Mouse (Mus musculus): ENCODE data around the gene Gdpd3.

Gene Gdpd3

DNA sequence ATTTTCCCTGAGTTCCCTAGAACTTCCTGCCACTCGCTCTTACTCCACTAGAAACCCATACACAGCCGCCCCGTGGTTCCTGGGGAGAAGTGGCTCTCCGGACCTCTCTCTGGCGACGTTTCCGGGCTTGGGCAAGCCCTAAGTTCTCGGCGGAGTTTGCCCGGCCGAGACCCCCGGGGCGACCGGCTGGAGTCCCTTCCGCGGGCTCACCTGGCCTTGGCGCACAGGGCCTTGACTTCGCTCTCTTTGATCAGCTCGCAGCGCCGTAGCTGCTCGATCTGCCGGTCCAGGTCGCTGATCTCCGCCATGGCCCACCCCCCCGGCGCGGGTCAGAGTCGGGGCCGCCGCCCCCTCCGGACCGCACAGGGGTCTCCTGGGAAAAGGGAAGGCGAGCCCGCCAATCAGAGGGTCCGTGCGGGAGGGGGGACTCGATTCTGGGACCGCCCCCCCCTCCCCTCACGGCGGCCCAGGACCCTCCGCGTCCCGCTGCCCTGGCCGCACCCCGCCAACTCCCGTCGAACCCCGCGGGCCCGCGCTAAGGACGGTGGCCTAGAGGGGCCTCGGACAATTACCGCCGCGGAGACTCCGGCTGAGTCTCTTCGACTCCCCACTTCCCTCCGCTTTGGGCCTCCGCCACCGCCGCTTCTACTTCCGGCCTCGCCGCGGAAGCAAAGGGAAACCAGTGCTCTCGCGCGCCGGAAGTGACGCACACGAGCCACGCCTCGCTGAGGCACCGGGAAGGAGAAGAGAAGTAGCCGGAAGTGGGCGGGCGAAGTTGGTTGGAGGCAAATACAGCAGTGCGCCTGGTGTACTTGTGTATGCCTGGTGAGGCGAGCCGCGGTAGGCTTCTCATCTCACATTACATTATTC is 26.0 kb downstream of the Gdpd3 start, which contains the start of gene Ppp4c:
Gene Ppp4c (minus strand): TSS at position 646 of the 870 bp plus-strand sequence.
- DNase-seq = peak; percentile 94

DNA sequence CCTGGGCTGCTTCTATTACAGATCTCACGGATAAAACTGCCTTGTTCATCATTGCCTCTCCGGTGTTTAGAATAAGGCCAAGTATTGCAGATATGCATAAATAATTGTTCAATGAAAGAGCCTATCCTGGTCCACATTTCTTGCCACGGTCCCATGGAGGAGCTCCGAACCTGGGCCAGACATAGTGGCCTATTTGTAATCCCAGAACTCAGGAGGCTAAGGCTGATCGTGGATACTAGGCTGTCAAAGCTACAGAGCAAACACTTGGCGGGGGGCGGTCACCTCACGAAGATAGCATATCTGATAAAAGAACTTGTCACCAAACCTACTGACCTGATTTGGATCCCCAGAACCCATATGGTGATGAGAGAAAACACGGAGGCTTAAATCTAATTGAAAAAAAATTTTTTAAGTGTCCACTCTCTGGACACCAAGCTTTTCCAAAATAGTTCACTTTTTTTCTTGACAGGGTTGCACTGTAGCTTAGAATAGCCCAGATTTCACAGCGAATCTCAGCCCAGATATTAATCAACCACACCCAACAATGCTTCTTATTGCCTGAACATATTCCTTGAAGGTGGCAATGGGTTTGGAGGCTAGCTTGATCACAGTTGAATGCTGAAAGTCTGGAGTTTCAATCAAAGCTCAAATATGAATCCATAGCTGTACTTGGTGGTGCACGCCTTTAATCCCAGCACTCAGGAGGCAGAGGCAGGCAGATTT is 26.7 kb downstream of the Gdpd3 start:
- no peak for DNase-seq

DNA sequence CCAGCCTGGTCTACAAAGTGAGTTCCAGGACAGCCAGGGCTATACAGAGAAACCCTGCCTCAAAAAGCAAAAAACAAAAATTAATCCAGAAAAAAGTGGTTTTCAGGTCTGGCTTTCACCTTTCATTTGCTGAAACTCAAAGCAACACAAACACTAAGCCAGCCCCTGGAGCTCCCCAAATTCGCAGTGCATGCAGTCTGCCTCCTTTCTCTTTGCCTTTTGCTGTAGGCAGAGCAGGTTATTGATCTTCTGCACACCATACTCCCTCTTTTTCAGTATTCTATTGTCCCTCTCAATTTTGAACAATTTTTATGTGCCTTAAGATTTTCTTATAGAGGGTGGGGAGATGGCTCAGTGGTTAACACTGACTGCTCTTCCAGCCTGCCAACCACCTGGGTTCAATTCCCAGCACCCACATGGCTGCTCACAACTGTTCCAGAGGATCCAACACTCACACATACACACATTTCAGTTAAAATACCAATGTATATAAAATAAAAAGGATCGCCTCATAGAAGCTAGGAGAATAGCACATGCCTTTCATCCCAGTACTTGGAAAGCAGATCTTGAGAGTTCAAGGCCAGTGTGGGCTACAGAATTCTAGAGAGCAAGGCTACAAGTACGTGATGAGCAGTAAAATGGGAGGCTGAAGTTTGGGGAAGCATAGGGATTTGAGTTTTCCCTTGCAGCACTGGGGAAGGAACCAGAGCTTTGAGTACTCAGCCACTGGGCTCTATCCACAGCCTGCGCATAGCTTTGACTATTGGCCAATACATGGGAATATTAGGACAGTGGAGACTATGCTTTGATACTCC is 27.5 kb downstream of the Gdpd3 start:
- no peak for DNase-seq

DNA sequence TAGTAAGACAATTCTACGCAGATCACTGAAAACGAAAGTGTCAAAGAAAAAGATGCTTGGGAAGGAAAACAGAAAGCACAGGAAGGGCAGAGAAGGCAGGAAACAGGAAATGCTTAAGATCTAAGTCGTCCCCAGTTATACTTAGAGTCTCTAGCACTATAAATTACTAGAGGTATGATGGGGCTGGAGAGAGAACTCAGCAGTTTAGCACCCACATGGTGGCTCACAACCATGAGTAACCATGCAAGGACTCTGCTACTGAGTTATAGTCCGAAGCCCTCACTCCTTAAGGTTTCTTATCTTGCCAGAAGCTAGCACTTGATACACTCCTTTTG is 28.1 kb downstream of the Gdpd3 start:
- DNase-seq = no peak

DNA sequence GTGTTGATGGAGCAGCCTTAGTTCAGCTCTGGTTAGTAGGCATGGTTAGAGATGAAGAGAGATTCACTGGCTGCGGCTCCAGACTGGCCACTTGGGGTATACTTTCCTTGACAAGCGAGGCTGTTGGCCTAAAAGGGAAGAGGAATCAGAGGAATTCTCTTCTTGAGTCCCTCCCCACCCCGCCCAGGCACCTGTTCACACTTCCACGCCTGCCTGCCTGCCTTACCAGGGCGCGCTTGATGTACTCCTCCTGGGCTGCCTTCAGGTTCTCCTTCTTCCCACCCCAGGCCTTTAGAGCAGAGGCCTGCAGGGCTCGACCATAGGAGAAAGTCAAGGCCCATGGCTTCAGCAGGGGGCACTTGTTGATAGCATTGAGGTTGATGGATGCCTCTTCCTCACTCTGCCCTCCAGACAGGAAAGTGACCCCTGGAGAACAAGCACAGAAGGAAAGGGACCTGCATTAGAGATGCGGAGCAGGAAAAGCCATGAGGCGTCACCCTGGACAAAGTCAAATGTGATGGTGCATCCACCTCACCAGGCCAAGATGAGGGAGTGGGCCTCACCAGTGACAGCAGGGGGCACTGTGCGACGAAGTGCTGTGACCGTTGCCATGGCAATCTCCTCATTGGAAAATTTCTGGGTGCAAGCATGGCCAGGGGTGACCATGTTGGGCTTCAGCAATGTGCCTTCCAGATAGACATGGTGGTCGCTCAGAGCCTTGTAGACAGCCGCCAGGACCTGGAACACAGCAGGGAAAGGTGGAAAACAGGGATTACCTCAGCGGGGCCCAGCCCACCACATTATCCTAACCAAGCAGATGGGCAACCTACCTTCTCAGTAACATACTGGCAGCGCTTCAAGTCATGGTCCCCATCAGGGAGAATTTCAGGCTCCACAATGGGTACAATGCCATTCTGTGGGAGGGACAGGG is 29.5 kb downstream of the Gdpd3 start:
- DNase-seq = no peak

DNA sequence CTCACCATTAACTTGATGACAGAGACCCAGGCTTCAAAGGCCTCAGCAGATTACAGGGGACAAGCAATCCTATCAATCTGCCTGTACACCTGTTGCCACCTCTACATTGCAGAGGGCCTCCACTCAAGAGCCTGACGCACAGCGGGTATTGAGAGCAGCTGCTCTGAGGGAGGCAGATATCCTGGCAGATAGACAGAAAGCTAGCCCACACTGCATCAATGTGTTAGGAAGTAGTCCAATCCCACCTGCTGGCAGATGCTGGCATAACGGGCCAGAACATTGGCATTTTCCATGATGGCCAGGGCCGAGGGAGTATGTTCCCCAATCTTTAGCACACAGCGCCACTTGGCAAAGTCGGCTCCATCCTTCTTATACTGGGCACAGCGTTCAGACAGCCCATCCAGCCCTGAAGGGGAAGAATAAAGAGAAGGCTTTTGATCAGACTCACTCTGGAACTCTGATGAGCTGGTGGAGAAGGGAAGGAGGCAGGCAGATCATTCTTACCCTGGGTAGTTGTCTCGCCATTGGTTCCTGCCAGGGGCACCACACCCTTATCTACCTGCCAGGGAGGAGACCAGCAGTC is 30.3 kb downstream of the Gdpd3 start:
- no peak for DNase-seq

DNA sequence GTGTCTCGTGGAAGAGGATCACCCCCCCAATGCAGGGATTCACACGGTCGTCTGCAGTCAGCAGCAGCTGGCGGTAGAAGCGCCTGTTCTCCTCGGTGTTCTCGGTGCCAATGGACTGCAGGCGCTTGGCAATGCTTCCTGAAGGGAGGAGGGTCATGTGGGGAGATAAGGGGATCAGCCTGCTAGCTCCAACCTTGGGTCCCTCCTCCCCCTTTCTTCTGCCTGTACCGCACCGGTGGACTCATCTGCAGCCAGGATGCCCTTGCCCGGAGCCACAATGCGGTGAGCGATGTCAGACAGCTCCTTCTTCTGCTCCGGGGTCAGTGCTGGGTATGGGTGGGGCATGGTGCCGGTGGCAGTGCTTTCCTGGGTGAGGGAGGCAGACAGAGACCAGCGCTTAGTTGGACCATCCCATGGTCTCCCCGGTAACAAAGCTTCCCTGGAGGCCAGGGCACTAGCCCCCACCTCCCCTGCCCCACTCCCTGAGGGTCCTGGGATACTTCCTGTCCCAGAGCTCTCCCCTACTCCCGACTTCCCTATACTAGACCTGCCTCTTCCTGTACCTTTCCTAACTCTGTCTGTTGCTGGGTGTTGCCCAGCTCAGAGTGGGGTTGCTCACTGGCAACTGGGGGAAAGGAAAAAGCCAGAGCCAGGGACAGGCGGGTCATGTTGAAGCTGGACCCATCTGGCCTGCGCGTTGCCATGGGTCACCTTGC is 31.4 kb downstream of the Gdpd3 start, which contains the start of gene Fam57b:
Gene Fam57b (plus strand): TSS at position 258 of the 716 bp plus-strand sequence.
- no peak for DNase-seq

DNA sequence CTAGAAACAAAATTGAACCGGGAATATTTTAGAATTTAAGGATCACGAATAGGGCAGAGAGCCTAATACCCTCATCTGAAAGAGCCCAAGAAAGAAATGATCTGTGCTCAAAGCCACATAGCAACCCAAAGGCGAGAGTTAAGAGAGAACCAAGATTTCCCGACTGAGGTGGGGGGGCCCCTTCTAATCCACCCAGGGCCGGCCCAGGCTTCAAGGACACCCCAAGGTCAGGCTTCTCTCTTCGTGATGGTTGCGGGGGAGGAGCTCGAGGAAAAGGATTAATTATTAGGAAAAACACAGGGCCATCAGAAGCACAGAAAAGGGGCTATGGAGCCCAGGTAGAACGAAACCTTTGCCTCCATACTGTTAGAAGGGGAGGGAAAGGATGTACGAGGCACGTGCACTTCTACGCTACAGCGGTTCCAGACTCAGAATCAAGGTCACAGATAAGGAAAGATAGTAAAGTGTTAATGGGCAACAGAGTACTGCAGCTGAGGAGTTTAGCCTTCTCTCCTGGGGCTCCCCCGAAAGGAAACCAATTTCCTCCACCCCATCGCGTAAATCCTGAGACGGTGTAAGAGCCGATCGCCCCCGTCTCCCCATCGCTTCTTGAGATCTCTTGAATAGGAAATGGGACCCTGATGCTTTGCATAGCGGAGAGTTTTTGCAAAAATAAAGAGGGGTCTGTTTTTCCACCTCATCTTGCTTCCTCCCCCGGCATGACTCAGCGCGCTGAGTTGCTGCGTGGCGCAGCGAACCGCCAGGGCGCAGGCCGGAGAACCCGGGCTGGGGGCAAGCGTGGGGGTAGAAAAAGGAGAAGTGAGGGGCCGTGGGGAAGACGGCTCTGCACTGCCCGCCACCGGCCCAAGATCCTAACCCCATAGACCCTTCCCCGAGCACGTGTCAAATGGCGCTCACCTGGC is 32.3 kb downstream of the Gdpd3 start:
- DNase-seq = no peak

DNA sequence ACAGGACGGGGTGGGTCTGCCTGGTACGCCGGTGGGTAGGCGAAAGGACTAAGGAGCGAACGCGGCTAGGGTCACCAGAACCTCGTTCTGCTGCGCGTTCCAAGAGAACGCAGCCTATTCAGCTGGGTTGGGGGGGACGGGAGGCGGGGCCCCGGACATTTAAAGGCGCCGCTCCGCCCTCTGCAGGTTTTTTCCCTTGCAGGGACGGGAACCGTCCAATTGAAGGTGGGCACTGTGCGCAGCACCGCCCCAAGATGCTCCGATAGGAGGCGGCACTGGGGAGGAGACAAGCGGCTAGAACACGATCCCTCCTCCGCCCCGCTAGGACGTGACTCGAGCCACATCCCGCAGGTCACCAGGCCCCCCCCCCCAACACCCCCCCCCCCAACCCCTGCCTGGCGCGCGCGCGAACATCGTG is 32.9 kb downstream of the Gdpd3 start:
- peak; percentile 92 to 98 for DNase-seq

DNA sequence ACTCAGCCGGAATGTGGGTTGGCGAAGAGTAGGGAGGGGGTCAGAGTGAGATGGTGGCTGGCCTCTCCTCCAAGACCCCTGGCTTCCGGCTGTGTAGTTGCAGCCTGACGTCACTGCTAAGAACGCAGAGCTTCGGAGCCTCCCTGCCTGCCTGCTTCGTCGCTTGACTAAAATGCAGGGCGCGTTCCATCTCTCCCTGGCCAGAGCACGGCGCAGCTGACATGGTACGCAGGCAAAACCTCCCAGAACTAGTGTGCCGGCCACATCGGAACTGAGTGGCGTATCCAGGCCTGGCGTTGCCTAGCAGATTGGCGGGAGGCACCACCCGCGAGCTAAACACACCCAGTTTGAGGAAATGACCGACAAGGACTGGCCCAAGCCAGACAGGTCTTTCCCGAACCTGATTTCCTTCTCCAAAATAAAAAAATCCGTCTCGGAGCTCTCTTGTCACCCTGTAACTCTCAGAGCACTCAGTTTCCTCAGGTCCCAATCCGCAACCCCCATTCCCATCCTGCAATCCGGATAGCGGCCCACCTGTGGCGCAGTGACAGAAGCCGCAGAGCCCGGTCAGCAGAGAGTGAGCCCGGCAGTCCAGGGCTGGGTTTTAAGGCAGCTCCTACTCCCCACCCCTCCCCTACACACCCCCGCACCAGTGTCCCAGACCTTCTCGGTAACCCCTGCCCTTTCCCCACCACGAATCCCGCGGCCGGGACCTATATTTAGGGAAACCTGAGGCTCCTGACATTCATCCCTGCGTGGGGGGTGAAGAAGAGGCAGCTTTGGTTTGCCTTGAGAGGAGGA is 33.5 kb downstream of the Gdpd3 start:
- peak in 1 of 2 experiments; percentile 66 for DNase-seq

DNA sequence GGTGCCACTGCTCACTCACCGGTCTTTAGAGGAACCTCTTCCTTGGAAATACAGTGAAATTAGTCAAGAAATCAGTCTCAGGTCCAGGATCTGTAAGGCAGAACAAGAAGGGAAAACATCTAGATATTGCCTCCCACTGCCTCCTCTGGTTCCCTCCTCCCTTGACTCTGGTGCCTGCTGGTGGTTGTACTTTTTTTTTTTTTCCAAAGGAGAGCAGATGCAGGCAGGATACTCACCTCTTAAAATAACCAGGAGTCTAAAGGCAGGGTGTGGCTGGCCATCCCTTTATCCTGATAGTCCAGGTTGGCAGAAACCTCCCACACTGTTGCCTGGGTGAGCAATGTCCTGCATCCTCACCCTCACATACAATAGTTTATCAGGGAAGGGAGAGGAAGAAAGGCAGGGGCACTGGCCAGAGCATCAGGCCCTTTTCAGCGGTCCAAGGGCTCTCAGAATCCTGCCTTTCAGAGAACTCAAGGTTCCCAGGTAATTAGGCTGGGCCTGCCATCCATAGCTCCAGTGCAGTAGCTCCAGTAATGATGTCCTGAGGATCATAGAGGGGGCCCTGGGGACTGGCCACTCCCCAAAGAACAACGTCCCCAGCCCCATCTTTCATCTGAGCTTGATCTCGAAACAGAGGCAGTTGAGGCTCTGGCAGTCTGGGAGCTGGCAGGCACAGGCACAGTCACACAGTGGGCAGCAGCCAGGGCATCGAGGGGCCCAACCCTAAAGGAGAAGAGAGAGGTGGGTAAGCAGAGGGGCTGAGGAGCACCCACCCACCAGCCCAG is 34.3 kb downstream of the Gdpd3 start:
- DNase-seq = no peak

DNA sequence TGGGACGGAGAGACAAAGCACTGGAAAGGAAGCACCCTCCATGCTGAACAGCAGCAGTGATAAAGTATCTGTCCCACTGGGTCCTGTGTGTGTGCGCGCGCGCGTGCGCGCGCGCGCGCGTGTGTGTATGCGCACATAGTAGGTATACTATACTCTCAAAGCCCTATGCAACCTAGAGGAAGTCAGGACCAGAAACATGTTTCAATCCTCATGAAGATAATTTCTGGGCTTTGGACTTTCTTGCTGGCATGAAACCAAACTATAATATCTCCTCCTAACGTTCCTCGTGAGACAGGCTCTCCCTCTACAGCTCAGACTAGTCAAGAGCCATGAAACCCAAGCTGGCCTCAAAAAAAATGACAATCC is 34.9 kb downstream of the Gdpd3 start:
- DNase-seq = no peak

DNA sequence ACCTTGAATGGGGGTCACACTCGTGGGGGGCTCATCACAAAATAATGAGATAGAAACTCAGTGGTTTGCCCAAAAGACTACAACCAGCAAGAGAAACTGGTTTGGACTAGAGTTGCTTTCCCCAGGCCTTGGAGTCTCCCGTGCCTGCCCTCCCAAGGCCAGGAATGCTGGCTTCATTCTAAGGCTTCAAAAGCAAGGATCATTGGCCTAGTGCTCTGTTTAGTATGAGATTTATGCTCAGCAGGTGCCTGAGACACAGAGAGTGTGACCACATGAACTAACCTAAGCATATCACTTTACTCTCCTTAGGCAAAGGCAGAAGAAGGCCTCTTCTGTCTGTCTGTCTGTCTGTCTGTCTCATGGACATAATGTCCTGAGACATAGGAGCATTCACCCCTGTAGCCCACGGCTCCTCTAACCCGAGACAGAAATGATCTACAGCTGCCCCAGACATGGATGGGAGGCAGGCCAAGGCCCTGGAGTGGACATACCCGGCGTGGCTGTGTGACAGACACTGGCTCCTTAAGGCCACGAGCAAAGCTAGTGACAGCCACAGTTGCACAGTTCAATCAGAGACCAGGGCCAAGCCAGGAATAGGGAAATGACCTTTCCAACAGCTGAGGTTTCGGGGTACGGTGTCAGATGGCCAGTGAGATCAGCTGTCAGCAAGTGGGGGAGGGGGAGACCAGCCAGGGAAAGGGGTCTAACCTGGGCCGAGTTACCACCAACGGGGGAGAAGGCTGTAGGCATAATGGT is 36.2 kb downstream of the Gdpd3 start:
- no peak for DNase-seq

DNA sequence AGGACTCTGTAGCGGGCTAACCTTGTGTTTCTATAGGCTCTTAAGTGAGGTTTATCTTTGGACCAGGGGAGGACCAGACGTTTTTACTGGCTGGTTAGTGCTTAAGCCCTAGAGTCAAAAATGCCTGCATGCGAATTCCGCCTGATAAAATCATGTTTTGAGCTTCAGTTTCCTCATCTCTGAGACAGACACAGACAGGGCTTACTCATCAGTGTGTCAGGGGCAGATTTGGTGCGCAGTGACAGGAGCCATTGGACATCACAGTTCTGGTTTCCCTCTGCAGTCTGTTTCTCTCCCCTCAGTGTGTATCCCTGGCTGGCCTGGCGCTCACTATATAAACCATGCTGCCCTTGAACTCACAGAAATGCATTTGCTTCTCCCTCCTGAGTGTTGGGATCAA is 37.0 kb downstream of the Gdpd3 start:
- DNase-seq = no peak

DNA sequence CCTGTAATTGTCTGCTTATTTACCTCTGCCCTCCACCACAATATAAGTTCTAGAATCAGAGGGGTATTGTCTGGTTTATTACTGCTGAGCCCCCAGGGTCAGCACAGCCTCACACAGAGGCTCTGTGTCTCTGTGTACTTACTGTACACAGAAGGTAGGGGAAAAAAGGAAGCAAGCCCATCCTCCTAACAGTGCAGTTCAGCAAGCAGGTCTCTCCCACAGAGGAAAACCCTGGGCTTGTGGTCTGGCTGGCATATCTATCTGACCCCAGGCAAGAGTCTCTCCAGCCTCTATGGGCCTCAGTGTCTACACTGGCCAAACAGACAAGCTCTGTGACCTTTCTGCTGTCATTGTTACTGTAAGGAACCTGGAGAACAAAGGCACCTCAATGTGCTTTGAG is 37.6 kb downstream of the Gdpd3 start:
- DNase-seq = no peak

DNA sequence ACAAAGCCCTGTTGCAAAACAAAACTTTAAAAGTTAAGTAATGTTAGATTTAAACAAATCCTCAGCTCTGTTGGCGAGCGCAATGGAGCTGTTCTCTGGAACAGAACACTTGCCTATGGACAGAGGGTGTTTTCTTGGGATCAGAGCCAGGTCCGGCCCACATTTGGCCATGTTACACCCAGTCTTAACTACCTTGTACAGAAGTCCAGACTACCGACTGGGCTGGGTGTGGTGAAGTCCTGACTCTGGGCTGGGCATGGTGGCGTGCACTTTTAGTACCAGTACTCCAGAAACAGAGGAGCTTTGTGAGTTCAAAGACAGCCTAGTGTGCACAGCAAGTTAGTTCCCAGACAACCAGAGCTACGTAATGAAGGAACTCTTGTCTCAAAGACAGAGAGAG is 40.8 kb downstream of the Gdpd3 start:
- no peak for DNase-seq

DNA sequence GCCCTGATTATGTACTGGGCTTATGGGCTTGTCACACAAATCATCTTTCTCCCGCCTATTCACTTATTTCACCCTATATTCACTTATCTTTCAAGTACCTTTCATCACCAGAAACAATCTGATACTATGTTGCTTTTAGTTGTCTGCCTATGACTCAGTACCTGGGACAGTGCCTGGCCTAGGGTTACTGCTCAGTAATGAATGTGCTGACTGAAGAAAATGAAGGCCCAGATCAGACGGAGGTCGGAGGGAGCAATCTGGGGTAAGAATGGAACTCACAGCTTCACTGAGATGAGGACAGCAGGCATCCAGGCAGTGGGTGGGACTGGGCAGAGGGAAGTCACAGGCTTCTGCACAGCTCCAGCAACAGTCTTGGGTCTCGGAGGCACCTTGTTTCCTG is 41.3 kb downstream of the Gdpd3 start:
- DNase-seq = no peak
